Mouse (Mus musculus) cerebellum, postnatal 10 days (tissue): ENCODE data around the gene Itpr2.
A peak's percentile ranks its signal among the peaks of the same experiment; 100 is the strongest.

Experiments
- DNase-seq, 2 experiments: peaks; one replicate each; pipeline ENCODE4 v3.0.0; 2021; ENCODE audit warnings: mixed read lengths in 2 of 2

The Itpr2 gene

DNA sequence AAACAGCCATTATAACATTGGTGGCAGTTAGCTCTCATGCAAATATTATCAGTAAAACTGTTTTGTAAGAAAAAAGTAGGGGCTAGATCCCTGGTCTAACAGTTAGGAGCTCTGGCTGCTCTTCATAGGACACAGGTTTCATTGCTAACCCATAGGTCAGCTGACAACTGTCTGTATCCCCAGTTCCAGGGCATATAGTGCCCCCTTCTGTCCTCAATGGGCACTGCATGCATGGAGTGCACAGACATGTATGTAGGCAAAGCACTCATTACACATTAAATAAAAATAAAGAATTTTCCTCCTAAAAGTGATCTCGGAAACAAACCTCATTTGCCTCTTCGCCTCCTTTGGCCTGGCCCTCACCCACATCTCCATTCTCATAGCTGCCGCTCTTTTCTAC is 157.3 kb downstream of the Itpr2 start:
- peak; percentile 80 to 82 for DNase-seq

DNA sequence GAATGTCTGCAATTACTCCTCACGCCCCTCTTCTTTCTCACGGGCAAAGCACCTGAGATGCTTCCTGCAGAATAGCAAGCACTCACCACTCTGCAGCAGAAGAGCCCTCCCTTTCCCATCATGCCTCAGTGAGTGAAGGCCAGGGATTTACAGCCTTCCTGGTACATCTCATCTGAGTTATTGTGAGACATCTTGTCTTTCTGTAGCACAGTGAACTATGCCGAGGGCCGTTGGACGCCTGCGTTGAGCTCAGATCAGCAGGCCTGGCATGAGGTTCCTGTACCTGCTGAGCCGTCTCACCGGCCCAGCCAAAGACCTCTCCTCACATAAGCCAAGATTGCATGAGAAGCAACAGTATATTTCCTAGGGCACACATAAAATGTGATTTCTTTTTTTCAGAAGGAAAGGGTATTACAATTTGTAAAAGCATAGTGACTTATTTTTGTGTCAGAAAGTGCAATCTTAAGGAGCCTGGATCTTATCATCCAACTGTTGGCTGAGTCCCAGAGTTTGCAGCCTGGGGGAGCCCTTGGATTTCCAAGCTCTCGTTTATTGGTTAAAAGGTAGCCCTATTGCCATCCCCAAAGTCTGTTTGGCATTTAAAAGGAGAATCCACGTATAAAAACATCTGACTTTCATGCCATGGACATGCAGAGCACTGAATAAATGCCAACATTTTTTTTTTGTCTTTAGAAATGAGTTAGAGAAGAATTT is 158.2 kb downstream of the Itpr2 start:
- DNase-seq: peak; percentile 78 to 85

- DNase-seq: peak; percentile 83 to 89
These were observed 159.0 kb downstream of the Itpr2 start for GRCm38 (mm10) chr6:146342995-146343394.

DNA sequence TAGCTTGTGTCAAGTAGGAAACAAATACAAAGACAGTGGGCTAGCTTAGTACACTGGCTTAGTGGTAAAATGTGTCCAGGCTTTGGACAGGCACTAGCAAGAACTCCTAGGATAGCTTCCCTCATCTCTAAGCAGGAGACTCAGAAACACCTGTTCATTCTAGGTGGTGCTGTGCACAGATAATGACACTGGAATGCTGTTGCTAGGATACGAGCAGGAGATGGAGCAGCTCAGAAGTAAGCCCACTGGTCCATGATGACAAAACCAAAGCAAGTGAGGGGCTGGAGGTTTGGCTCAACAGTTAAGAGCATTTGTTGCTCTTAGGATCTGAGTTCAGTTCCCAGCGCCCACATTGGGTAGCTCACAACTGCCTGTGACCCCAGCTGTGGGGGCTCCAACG is 160.1 kb downstream of the Itpr2 start:
- no peak for DNase-seq

- no peak for DNase-seq
These were observed 160.6 kb downstream of the Itpr2 start for GRCm38 (mm10) chr6:146341413-146341812.

GRCm38 (mm10) chr6:146340951-146341350 is 161.1 kb downstream of the Itpr2 start:
- peak; percentile 38 to 53 for DNase-seq

DNA sequence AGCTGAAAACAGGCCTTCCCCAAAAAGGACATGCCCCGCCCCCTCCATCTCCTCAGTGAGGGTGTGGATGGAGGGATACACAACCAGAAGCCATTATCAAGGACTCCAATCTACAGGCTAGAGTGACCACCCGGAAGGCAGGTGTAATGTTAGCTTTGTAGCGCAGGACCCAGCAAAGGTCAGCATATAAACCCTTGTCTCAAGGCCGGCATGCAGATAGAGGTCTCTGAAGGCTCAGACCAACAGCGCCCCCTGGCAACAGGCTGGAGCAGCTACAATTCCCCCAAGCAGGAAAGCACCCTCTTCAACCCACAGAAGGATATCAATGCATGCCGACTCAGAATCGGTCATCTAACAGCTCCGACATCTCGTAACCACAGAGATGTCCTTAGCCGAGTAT is 162.2 kb downstream of the Itpr2 start:
- peak; percentile 87 to 90 for DNase-seq

DNA sequence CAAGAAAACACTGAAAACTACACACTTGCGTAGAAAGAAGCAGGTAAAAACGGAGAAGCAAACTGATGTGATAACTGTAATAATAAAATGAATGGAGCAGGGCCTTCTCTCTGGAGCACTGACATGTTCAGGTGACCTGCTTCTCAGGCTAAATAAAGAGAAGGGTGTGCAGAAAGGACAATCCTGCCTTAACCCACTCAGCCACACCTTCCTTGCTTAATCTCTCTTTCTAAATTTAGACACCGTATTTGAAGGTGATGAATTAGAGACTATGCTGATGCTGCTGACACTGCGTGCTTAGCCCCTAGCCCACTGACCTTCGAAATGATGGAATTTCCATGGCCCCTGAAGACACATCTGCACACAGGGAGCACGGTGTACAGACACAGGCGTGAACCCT is 164.8 kb downstream of the Itpr2 start:
- DNase-seq: no peak

DNA sequence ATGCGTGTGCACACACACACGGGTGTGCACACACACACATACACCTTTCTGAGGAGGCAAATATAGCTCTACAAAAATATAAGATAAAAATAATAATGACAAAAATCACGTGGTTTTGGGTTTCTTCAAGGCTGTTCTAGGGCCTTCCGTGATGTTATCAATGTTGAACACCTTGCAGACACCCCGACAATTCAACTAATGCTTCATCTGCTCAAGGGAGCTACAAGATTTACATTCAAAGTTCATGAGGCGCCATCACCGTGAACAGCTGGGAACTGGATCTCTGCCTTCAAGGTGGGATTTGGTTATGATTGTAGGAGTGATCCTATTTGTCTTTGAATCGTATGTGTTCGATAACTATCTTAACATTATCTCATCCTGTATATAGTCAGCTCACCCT is 166.8 kb downstream of the Itpr2 start:
- DNase-seq: no peak

DNA sequence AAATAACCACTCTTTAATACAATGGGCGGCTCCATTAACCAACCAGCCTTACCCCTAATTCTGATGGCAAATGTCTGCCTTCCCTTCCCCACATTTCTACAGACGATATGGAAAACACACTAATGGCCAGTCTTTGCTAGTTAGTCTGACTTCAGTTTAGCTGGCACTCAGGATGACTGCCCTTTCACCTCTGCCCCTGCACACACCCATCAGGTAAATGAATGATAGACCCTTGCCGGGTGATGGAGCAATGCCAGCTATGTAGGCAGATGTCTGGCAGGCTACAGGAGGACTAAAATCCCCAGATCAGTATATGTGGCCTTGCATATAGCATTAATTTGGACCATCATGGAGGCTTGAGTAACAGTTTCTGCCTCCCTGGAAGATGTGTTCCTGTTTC is 168.5 kb downstream of the Itpr2 start:
- DNase-seq: no peak

DNA sequence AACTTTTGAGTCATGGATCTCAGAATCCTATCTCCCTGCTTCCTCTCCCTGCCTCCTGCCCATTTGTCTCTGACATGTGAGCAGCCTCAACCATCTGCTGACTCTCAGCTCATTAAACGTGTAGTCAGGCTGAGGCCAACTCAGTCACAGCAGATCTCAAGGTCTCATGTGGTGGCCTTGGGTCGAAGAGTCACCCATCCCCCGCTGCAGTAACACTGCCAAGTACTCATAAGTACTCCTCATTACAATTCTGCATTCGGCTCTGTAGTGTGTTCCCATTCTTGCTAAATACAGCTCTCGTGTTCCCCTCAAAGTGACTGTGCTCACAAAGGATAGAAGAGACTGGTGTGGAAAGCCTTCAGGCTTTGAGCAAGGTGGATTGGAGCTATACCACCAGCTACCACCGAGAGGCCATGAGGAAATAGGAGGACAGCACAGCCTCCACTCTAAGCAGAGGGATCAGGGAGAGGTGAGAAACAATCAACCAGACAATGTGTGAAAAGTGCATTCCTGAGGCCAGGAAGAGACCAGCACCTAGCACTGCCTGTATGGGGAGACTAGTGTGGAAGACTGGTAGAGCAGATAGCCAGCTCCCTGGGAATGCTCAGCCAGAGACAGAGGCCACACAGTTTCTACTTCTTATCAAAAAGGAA is 170.9 kb downstream of the Itpr2 start:
- DNase-seq: peak; percentile 80 to 83

- DNase-seq: no peak
These were observed 172.9 kb downstream of the Itpr2 start for GRCm38 (mm10) chr6:146329079-146329478.

- no peak for DNase-seq
These were observed 175.4 kb downstream of the Itpr2 start for GRCm38 (mm10) chr6:146326631-146327030.

GRCm38 (mm10) chr6:146324541-146325204 is 177.3 kb downstream of the Itpr2 start:
- no peak for DNase-seq

- no peak for DNase-seq
These were observed 179.5 kb downstream of the Itpr2 start for GRCm38 (mm10) chr6:146322555-146322954.

GRCm38 (mm10) chr6:146321951-146322350 is 180.1 kb downstream of the Itpr2 start:
- DNase-seq: no peak

- no peak for DNase-seq
These were observed 185.6 kb downstream of the Itpr2 start for GRCm38 (mm10) chr6:146316415-146316814.

GRCm38 (mm10) chr6:146315153-146315552 is 186.9 kb downstream of the Itpr2 start:
- no peak for DNase-seq

GRCm38 (mm10) chr6:146314304-146314703 is 187.7 kb downstream of the Itpr2 start:
- DNase-seq: no peak

DNA sequence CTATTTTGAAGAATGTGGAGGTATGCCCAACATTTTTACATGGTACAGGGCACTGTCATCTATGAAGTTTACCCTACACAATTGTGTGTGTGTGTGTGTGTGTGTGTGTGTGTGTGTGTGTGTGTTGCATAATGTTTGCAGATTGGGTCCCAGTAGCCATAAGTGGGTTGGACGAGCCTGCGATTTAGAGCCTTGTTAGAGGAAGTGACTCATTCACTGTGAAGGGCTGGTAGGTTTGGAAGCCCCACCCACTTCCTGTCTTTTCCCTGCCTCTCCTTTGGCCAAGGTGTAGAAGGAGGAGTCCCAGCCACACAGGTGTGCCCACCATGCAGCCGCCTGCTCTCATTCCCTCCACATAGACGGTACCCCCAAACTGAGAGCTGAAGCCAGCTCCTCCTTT is 188.6 kb downstream of the Itpr2 start:
- DNase-seq: no peak

GRCm38 (mm10) chr6:146310210-146310609 is 191.8 kb downstream of the Itpr2 start:
- no peak for DNase-seq

DNA sequence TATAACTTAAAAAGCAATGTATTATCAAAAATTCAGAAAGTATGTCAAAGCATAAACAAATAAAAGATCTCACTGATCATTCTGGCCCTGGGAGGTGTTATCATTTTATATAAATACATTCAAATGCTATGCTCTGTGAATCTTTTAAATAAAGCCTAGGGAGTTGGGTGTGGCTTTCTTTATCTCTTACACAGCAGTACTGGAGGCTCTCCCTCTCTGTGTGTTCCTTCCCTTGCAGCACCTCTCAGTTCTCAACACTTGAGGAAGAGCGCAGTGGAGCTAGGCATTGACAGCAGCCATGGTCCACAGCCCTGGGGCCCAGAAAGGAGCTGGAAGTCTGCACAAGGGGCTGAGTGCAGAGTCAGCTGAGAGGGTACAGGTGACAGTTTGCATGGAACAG is 192.7 kb downstream of the Itpr2 start:
- no peak for DNase-seq

GRCm38 (mm10) chr6:146305995-146306394 is 196.0 kb downstream of the Itpr2 start:
- no peak for DNase-seq

- no peak for DNase-seq
These were observed 197.9 kb downstream of the Itpr2 start for GRCm38 (mm10) chr6:146304088-146304487.
